Mouse (Mus musculus) limb, embryonic 11.5 days (tissue): ENCODE measurements around the gene Olfr1214. TPM values are rescaled to one million over a fixed set of nuclear protein-coding genes. Genes with fewer than 3 reads are reported as not detected.
"Not testable (repeated sequence)": the region's sequence is repeated elsewhere in the genome, so short reads cannot be mapped to it uniquely, and the experiment has no call there.

Experiments used
- ATAC-seq: fragments of 200-750 bp; cut with Nextera tagmentation; 2 replicates; pipeline ENCODE4 v1.8.0; 2017; ENCODE audit warnings: low read depth; ENCODE audit not compliant: insufficient number of reproducible peaks, low FRiP score, low TSS enrichment
- DNase-seq: peaks from one replicate; pipeline ENCODE4 v3.0.0-alpha.2; 2015; ENCODE audit warnings: low spot score
- H3K27ac ChIP-seq: fragments of 300-500 bp; sonication (generic); replicated peaks from 2 replicates; pipeline ENCODE4 v1.5.1; 2014; ENCODE audit warnings: low read depth, mild to moderate bottlenecking, low read length
- H3K27me3 ChIP-seq: fragments of 300-500 bp; sonication (generic); 2 replicates; pipeline ENCODE4 v1.6.1; 2014; ENCODE audit warnings: mild to moderate bottlenecking, low read length, mixed read lengths; ENCODE audit not compliant: control insufficient read depth, insufficient read depth
- H3K36me3 ChIP-seq: fragments of 300-500 bp; sonication (generic); 2 replicates; pipeline ENCODE4 v1.6.1; 2014; ENCODE audit warnings: mild to moderate bottlenecking, low read length, moderate library complexity, mixed read lengths; ENCODE audit not compliant: control insufficient read depth, insufficient read depth
- H3K4me1 ChIP-seq: fragments of 300-500 bp; sonication (generic); 2 replicates; pipeline ENCODE4 v1.6.1; 2014; ENCODE audit warnings: low read length, mixed read lengths; ENCODE audit not compliant: control insufficient read depth, insufficient read depth
- H3K4me2 ChIP-seq: fragments of 300-500 bp; sonication (generic); 2 replicates; pipeline ENCODE4 v1.6.1; 2014; ENCODE audit warnings: low read depth, mild to moderate bottlenecking, moderate library complexity; ENCODE audit not compliant: severe bottlenecking
- H3K4me3 ChIP-seq: fragments of 300-500 bp; sonication (generic); 2 replicates; pipeline ENCODE4 v1.5.1; 2014; ENCODE audit warnings: low read depth, low read length
- H3K9ac ChIP-seq: fragments of 300-500 bp; sonication (generic); 2 replicates; pipeline ENCODE4 v1.6.1; 2014; ENCODE audit warnings: mild to moderate bottlenecking, low read length
- H3K9me3 ChIP-seq: fragments of 300-500 bp; sonication (generic); 2 replicates; pipeline ENCODE4 v1.6.1; 2016; ENCODE audit warnings: low read length; ENCODE audit not compliant: control insufficient read depth
- WGBS: fragments of 180-500 bp; shearing (Covaris S2); extraction: QIAGEN DNeasy Blood & Tissue Kit; methylation state at CpG from one replicate; pipeline ENCODE4 v1.1.7; 2014; 5-methylcytosine and 5-hydroxymethylcytosine counted together
- polyA plus RNA-seq: library from polyadenylated mRNA; unstranded; fragments of >200 nt; fragmentation: Nextera tagmentation; extraction: Ambion mirVana; gene quantifications from 2 replicates; pipeline ENCODE4 v1.2.1, GENCODE M21; 2014

The Olfr1214 gene
- not detected in 2 replicates for polyA plus RNA-seq

- Histone ChIP-seq H3K9ac (no peak within 1 kb of the TSS), H3K4me3 (no peak within 1 kb of the TSS), H3K4me2 (no peak within 1 kb of the TSS), H3K4me1 (no peaks in the 10 kb centered on the region), H3K36me3 (no peaks in the 10 kb centered on the region), H3K9me3 (no peaks in the 10 kb centered on the region), H3K27ac (no peak within 1 kb of the TSS), H3K27me3 (no peaks in the 10 kb centered on the region)
- ATAC-seq (no peak), DNase-seq (no peak)
- 84% methylated on average over 1 of the region's 1 CpGs for WGBS
These were observed at the start of gene Olfr1214 for GRCm38 (mm10) chr2:88992553-88992952. TSS of gene Olfr1214 (minus strand) at chr2:88992653.

GRCm38 (mm10) chr2:89031965-89032364, 39.5 kb upstream of the Olfr1214 start, which contains the start of gene Olfr1217:
TSS of gene Olfr1217 (minus strand) at chr2:89032065.
- Histone ChIP-seq H3K4me2 (no peak within 1 kb of the TSS), H3K4me1 (no peaks in the 10 kb centered on the region), H3K9ac (no peak within 1 kb of the TSS), H3K36me3 (no peaks in the 10 kb centered on the region), H3K27me3 (no peaks in the 10 kb centered on the region), H3K9me3 (no peaks in the 10 kb centered on the region), H3K27ac (no peak within 1 kb of the TSS), H3K4me3 (no peak within 1 kb of the TSS)
- no peak for DNase-seq
- no peak for ATAC-seq
- WGBS, result 78% methylated on average over 2 of the region's 2 CpGs

GRCm38 (mm10) chr2:89021436-89021835, 29.0 kb upstream of the Olfr1214 start:
- 71% methylated on average over 3 of the region's 3 CpGs for WGBS
- not testable (repeated sequence) for H3K27me3 ChIP-seq, H3K4me2 ChIP-seq, H3K36me3 ChIP-seq, H3K4me3 ChIP-seq, H3K9me3 ChIP-seq, ATAC-seq, H3K4me1 ChIP-seq, H3K9ac ChIP-seq, H3K27ac ChIP-seq, DNase-seq

- H3K9ac ChIP-seq, result no peak within 1 kb of the TSS
- no peaks in the 10 kb centered on the region for H3K27me3 ChIP-seq
- no peak within 1 kb of the TSS for H3K27ac ChIP-seq
- H3K4me3 ChIP-seq, result no peak within 1 kb of the TSS
- ATAC-seq, result no peak
- H3K4me2 ChIP-seq, result no peak within 1 kb of the TSS
- no peaks in the 10 kb centered on the region for H3K36me3 ChIP-seq
- H3K4me1 ChIP-seq, result no peaks in the 10 kb centered on the region
- 82% methylated on average over 1 of the region's 1 CpGs for WGBS
- no peak for DNase-seq
- H3K9me3 ChIP-seq, result no peaks in the 10 kb centered on the region
These were observed 25.8 kb upstream of the Olfr1214 start, which contains the start of gene Olfr1216 for GRCm38 (mm10) chr2:89018240-89018639. TSS of gene Olfr1216 (minus strand) at chr2:89018340.

GRCm38 (mm10) chr2:89006873-89007272, 14.4 kb upstream of the Olfr1214 start, which contains the start of gene Olfr1215:
TSS of gene Olfr1215 (minus strand) at chr2:89006973.
- 79% methylated on average over 2 of the region's 2 CpGs for WGBS
- no peak within 1 kb of the TSS for H3K27ac ChIP-seq
- DNase-seq (no peak), ATAC-seq (no peak)
- H3K4me1 ChIP-seq, result no peaks in the 10 kb centered on the region
- no peak within 1 kb of the TSS for H3K4me3 ChIP-seq
- no peak within 1 kb of the TSS for H3K9ac ChIP-seq
- no peak within 1 kb of the TSS for H3K4me2 ChIP-seq
- no peaks in the 10 kb centered on the region for H3K27me3 ChIP-seq
- H3K9me3 ChIP-seq, result no peaks in the 10 kb centered on the region
- H3K36me3 ChIP-seq, result no peaks in the 10 kb centered on the region

- Histone ChIP-seq H3K27ac (no peak within 1 kb of the TSS), H3K9me3 (no peaks in the 10 kb centered on the region), H3K4me2 (no peak within 1 kb of the TSS), H3K36me3 (no peaks in the 10 kb centered on the region), H3K27me3 (no peaks in the 10 kb centered on the region), H3K9ac (no peak within 1 kb of the TSS), H3K4me1 (no peaks in the 10 kb centered on the region), H3K4me3 (no peak within 1 kb of the TSS)
- DNase-seq, result no peak
- no peak for ATAC-seq
- 92% methylated on average over 1 of the region's 1 CpGs for WGBS
These were observed 12.3 kb downstream of the Olfr1214 start, which contains the start of gene Gm13762 for GRCm38 (mm10) chr2:88980181-88980580. TSS of gene Gm13762 (minus strand) at chr2:88980281.

- Histone ChIP-seq H3K9ac (no peak within 1 kb of the TSS), H3K36me3 (no peaks in the 10 kb centered on the region), H3K4me1 (no peaks in the 10 kb centered on the region), H3K27ac (no peak within 1 kb of the TSS), H3K4me2 (no peak within 1 kb of the TSS), H3K27me3 (no peaks in the 10 kb centered on the region), H3K9me3 (no peaks in the 10 kb centered on the region), H3K4me3 (no peak within 1 kb of the TSS)
- ATAC-seq (no peak), DNase-seq (no peak)
These were observed 38.8 kb downstream of the Olfr1214 start, which contains the start of gene Olfr1212 for GRCm38 (mm10) chr2:88953669-88954068. TSS of gene Olfr1212 (plus strand) at chr2:88953969.

GRCm38 (mm10) chr2:88938011-88938410, 54.4 kb downstream of the Olfr1214 start, which contains the start of gene Olfr1211:
TSS of gene Olfr1211 (minus strand) at chr2:88938111.
- no peaks in the 10 kb centered on the region for H3K27me3 ChIP-seq
- H3K9ac ChIP-seq, result no peak within 1 kb of the TSS
- no peaks in the 10 kb centered on the region for H3K36me3 ChIP-seq
- DNase-seq (no peak), ATAC-seq (no peak)
- no peaks in the 10 kb centered on the region for H3K9me3 ChIP-seq
- no peak within 1 kb of the TSS for H3K27ac ChIP-seq
- no peaks in the 10 kb centered on the region for H3K4me1 ChIP-seq
- WGBS, result 93% methylated on average over 1 of the region's 1 CpGs
- no peak within 1 kb of the TSS for H3K4me3 ChIP-seq
- no peak within 1 kb of the TSS for H3K4me2 ChIP-seq
